Mouse (Mus musculus): Measurements from ENCODE around the gene Tnni2. TPM values are rescaled to one million over a fixed set of nuclear protein-coding genes. Genes with fewer than 3 reads are reported as not detected.

Gene Tnni2
- polyA plus RNA-seq, 1 experiment = 1.1 TPM

GRCm38 (mm10) chr7:142439966-142440365 lies 1.6 kb upstream of the Tnni2 start:
- no peak overlapping the region for H3K4me3 ChIP-seq (ENCODE audit: insufficient read depth, low read length)
- no peak for TF ChIP-seq CTCF (IDR thresholded peaks at IDR 0.05; ENCODE audit: borderline replicate concordance, insufficient read depth, low read length)
- H3K27ac ChIP-seq (ENCODE audit: insufficient read depth, low read length) = no peak overlapping the region; the same call in 1 of the 2 replicates
- 0 out of 2 replicates have a peak, but pooled peaks cover 2% of the 10 kb centered on the region for H3K4me1 ChIP-seq (ENCODE audit: control insufficient read depth, insufficient read depth, low read length)

- 0 out of 2 replicates have a peak, but pooled peaks have one; percentile 19 for TF ChIP-seq CTCF (IDR thresholded peaks at IDR 0.05; ENCODE audit: borderline replicate concordance, insufficient read depth, low read length)
- TF ChIP-seq POLR2A (IDR thresholded peaks at IDR 0.05; ENCODE audit: low read depth, low read length) = no peak
- Histone ChIP-seq H3K4me1 (ENCODE audit: control insufficient read depth, insufficient read depth, low read length) (0 out of 2 replicates have a peak, but pooled peaks cover 2% of the 10 kb centered on the region), H3K27ac (ENCODE audit: insufficient read depth, low read length) (peak overlapping the region; percentile 8; the same call in 1 of the 2 replicates), H3K4me3 (ENCODE audit: insufficient read depth, low read length) (no peak overlapping the region)
Measured at GRCm38 (mm10) chr7:142440657-142441114, 922 bp upstream of the Tnni2 start.

GRCm38 (mm10) chr7:142442081-142442907 lies 686 bp downstream of the Tnni2 start:
- no peak for TF ChIP-seq POLR2A (IDR thresholded peaks at IDR 0.05; ENCODE audit: low read depth, low read length)
- no peak for TF ChIP-seq CTCF (IDR thresholded peaks at IDR 0.05; ENCODE audit: borderline replicate concordance, insufficient read depth, low read length)
- Histone ChIP-seq H3K4me3 (ENCODE audit: insufficient read depth, low read length) (no peak overlapping the region), H3K27ac (ENCODE audit: insufficient read depth, low read length) (no peak overlapping the region), H3K4me1 (ENCODE audit: control insufficient read depth, insufficient read depth, low read length) (0 out of 2 replicates have a peak, but pooled peaks cover 2% of the 10 kb centered on the region)

- no peak overlapping the region for H3K4me3 ChIP-seq (ENCODE audit: insufficient read depth, low read length)
- no peak overlapping the region for H3K27ac ChIP-seq (ENCODE audit: insufficient read depth, low read length)
- H3K4me1 ChIP-seq (ENCODE audit: control insufficient read depth, insufficient read depth, low read length) = 0 out of 2 replicates have a peak, but pooled peaks cover 2% of the 10 kb centered on the region
- TF ChIP-seq CTCF (IDR thresholded peaks at IDR 0.05; ENCODE audit: borderline replicate concordance, insufficient read depth, low read length) = no peak
- TF ChIP-seq POLR2A (IDR thresholded peaks at IDR 0.05; ENCODE audit: low read depth, low read length) = no peak
Measured at GRCm38 (mm10) chr7:142442908-142443420, 1.4 kb downstream of the Tnni2 start.

GRCm38 (mm10) chr7:142443474-142443873 lies 1.9 kb downstream of the Tnni2 start:
- Histone ChIP-seq H3K27ac (ENCODE audit: insufficient read depth, low read length) (no peak overlapping the region), H3K4me3 (ENCODE audit: insufficient read depth, low read length) (no peak overlapping the region), H3K4me1 (ENCODE audit: control insufficient read depth, insufficient read depth, low read length) (0 out of 2 replicates have a peak, but pooled peaks cover 2% of the 10 kb centered on the region)
- no peak for TF ChIP-seq POLR2A (IDR thresholded peaks at IDR 0.05; ENCODE audit: low read depth, low read length)
- TF ChIP-seq CTCF (IDR thresholded peaks at IDR 0.05; ENCODE audit: borderline replicate concordance, insufficient read depth, low read length) = no peak

GRCm38 (mm10) chr7:142444171-142444570 lies 2.6 kb downstream of the Tnni2 start:
- Histone ChIP-seq H3K4me1 (ENCODE audit: control insufficient read depth, insufficient read depth, low read length) (0 out of 2 replicates have a peak, but pooled peaks cover 2% of the 10 kb centered on the region), H3K4me3 (ENCODE audit: insufficient read depth, low read length) (no peak overlapping the region), H3K27ac (ENCODE audit: insufficient read depth, low read length) (no peak overlapping the region)
- TF ChIP-seq CTCF (IDR thresholded peaks at IDR 0.05; ENCODE audit: borderline replicate concordance, insufficient read depth, low read length) = no peak
- no peak for TF ChIP-seq POLR2A (IDR thresholded peaks at IDR 0.05; ENCODE audit: low read depth, low read length)

- H3K27ac ChIP-seq (ENCODE audit: insufficient read depth, low read length) = no peak overlapping the region
Measured at GRCm38 (mm10) chr7:142445324-142445723, 3.7 kb downstream of the Tnni2 start.

GRCm38 (mm10) chr7:142446264-142446663 lies 4.7 kb downstream of the Tnni2 start:
- no peak overlapping the region for H3K4me3 ChIP-seq (ENCODE audit: insufficient read depth, low read length)
- TF ChIP-seq POLR2A (IDR thresholded peaks at IDR 0.05; ENCODE audit: low read depth, low read length) (no peak), CTCF (IDR thresholded peaks at IDR 0.05; ENCODE audit: borderline replicate concordance, insufficient read depth, low read length) (no peak)
- H3K4me1 ChIP-seq (ENCODE audit: control insufficient read depth, insufficient read depth, low read length) = no peaks in the 10 kb centered on the region
- H3K27ac ChIP-seq (ENCODE audit: insufficient read depth, low read length) = no peak overlapping the region

More at GRCm38 (mm10) chr7:142445324-142445723, 3.7 kb downstream of the Tnni2 start:
- H3K4me3 ChIP-seq (ENCODE audit: insufficient read depth, low read length) = no peak overlapping the region
- H3K4me1 ChIP-seq (ENCODE audit: control insufficient read depth, insufficient read depth, low read length) = 0 out of 2 replicates have a peak, but pooled peaks cover 1% of the 10 kb centered on the region
- no peak for TF ChIP-seq POLR2A (IDR thresholded peaks at IDR 0.05; ENCODE audit: low read depth, low read length)
- no peak for TF ChIP-seq CTCF (IDR thresholded peaks at IDR 0.05; ENCODE audit: borderline replicate concordance, insufficient read depth, low read length)

GRCm38 (mm10) chr7:142449038-142449617 lies 7.5 kb downstream of the Tnni2 start:
- TF ChIP-seq POLR2A (IDR thresholded peaks at IDR 0.05; ENCODE audit: low read depth, low read length) = no peak
- no peak for TF ChIP-seq CTCF (IDR thresholded peaks at IDR 0.05; ENCODE audit: borderline replicate concordance, insufficient read depth, low read length)
- Histone ChIP-seq H3K27ac (ENCODE audit: insufficient read depth, low read length) (no peak overlapping the region), H3K4me3 (ENCODE audit: insufficient read depth, low read length) (no peak overlapping the region), H3K4me1 (ENCODE audit: control insufficient read depth, insufficient read depth, low read length) (no peaks in the 10 kb centered on the region)

Measured in embryonic fibroblast, embryonic 13.5 days (primary cell).